18 mouse cellular contexts compared by ENCODE assay signal in genomic region chr16:30663055-30663454, GRCm38 (mm10).
DNase-seq lines count a peak whose midpoint lies in the region; ATAC-seq and TF ChIP-seq lines count a peak whose summit lies in the region.
"Had no signal": no experiment of that assay in that cellular context is flagged by ENCODE, and none has a peak within 500 bp of the region (broad histone marks: within the 10 kb centered on the region; RNA-seq: fewer than 3 reads in every experiment).

No protein-coding gene starts in this region.

- no peak for ATAC-seq in megakaryocyte-erythroid progenitor cell, adult 5-6 weeks (replicated peaks; ENCODE audit: low FRiP score, low TSS enrichment, poor library complexity, severe bottlenecking)
- ATAC-seq: forebrain, embryonic 13.5 days; forebrain, embryonic 15.5 days had no signal

- H3K4me3 ChIP-seq in left cerebral cortex, adult 2 months, result no peak overlapping the region
- H3K4me3 ChIP-seq: embryonic facial prominence, embryonic 10.5 days; embryonic facial prominence, embryonic 12.5 days; forebrain, embryonic 13.5 days; forebrain, embryonic 15.5 days had no signal

- no peak overlapping the region for H3K27ac ChIP-seq in left cerebral cortex, adult 2 months
- H3K27ac ChIP-seq: embryonic facial prominence, embryonic 10.5 days; embryonic facial prominence, embryonic 12.5 days; forebrain, embryonic 13.5 days; forebrain, embryonic 15.5 days had no signal

- intact Hi-C loops in left cerebral cortex, postnatal 14 days (cut with DNase I), result no loop called here
- intact Hi-C loops in left cerebral cortex, adult 2 months (cut with DNase I), result loop anchor here (5.0 kb wide), 1 partner anchor 61 kb away; no protein-coding TSS in a partner anchor

- no peak for TF ChIP-seq CTCF in left cerebral cortex, adult 2 months (IDR thresholded peaks at IDR 0.05)

- DNase-seq in frontal cortex, postnatal 36 days (ENCODE audit: low spot score in 2 of 2), result peak; percentile 30 to 37
- DNase-seq in frontal cortex, postnatal 10 days (ENCODE audit: low spot score in 2 of 2), result no peak
- peak; percentile 12 to 25 for DNase-seq in left cerebral cortex, postnatal 14 days (ENCODE audit: low spot score in 2 of 2)
- DNase-seq in left cerebral cortex, adult 2 months (ENCODE audit: extremely low spot score in 1 of 2, low spot score in 2 of 2), result no peak
- DNase-seq in brain, adult 2 months (ENCODE audit: low read depth, low spot score), result peak; percentile 66
- DNase-seq: adrenal gland, adult 2 months; adrenal gland, postnatal 10 days; adrenal gland, postnatal 25 days; cerebellum, adult 11-12 months; cerebellum, adult 2 months; cerebellum, adult 9-10 months; cerebellum, postnatal 10 days; cerebellum, postnatal 25 days had no signal

Comparison
In these comparisons a context has a peak if more than half of its experiments do, and no peak if none do; other contexts are left out.
1. DNase-seq: peak in frontal cortex, postnatal 36 days (2 of 2), left cerebral cortex, postnatal 14 days (2 of 2) and brain, adult 2 months (single experiment); none in frontal cortex, postnatal 10 days (0 of 2) and left cerebral cortex, adult 2 months (0 of 2).